9 mouse cellular contexts compared by ENCODE assay signal in genomic region chr16:92612546-92612945, GRCm38 (mm10).
DNase-seq lines count a peak whose midpoint lies in the region; ATAC-seq lines count a peak whose summit lies in the region.
"Had no signal": no experiment of that assay in that cellular context is flagged by ENCODE, and none has a peak within 500 bp of the region (broad histone marks: within the 10 kb centered on the region; RNA-seq: fewer than 3 reads in every experiment).

No protein-coding gene starts in this region.

- no peak overlapping the region for H3K4me3 ChIP-seq in embryonic facial prominence, embryonic 10.5 days
- H3K4me3 ChIP-seq in lung, embryonic 15.5 days, result no peak overlapping the region
- H3K4me3 ChIP-seq: forebrain, embryonic 13.5 days; heart, embryonic 15.5 days had no signal

- H3K9ac ChIP-seq in lung, embryonic 15.5 days, result no peak overlapping the region
- H3K9ac ChIP-seq: forebrain, embryonic 13.5 days; heart, embryonic 15.5 days had no signal

- WGBS in embryonic facial prominence, embryonic 10.5 days, result 41% methylated on average over 8 of the region's 8 CpGs
- WGBS in lung, embryonic 15.5 days, result 16% methylated on average over 8 of the region's 8 CpGs

- DNase-seq in layer of hippocampus, adult 9-10 months (ENCODE audit: low spot score), result peak; percentile 12
- no peak for DNase-seq in layer of hippocampus, postnatal 14 days (ENCODE audit: low spot score in 2 of 2)
- peak; percentile 53 for DNase-seq in embryonic facial prominence, embryonic 10.5 days (ENCODE audit: low spot score)
- no peak for DNase-seq in urinary bladder, postnatal 14 days (ENCODE audit: low spot score)
- DNase-seq in gastrocnemius, adult 8-10 months (ENCODE audit: low spot score in 2 of 2), result no peak

- H3K4me1 ChIP-seq in embryonic facial prominence, embryonic 10.5 days, result peaks cover 48% of the 10 kb centered on the region
- H3K4me1 ChIP-seq in lung, embryonic 15.5 days, result peaks cover 39% of the 10 kb centered on the region
- H3K4me1 ChIP-seq: heart, embryonic 15.5 days had no signal

- peaks cover 2% of the 10 kb centered on the region; the same call in 1 of the 2 replicates for H3K9me3 ChIP-seq in embryonic facial prominence, embryonic 10.5 days
- no peaks in the 10 kb centered on the region for H3K9me3 ChIP-seq in lung, embryonic 15.5 days
- H3K9me3 ChIP-seq: heart, embryonic 15.5 days had no signal

- no peaks in the 10 kb centered on the region for H3K36me3 ChIP-seq in embryonic facial prominence, embryonic 10.5 days (replicated peaks)
- no peaks in the 10 kb centered on the region for H3K36me3 ChIP-seq in lung, embryonic 15.5 days
- H3K36me3 ChIP-seq: heart, embryonic 15.5 days had no signal

- H3K4me2 ChIP-seq in lung, embryonic 15.5 days, result no peak overlapping the region
- H3K4me2 ChIP-seq: forebrain, embryonic 13.5 days; heart, embryonic 15.5 days had no signal

- peak; percentile 74 for ATAC-seq in lung, embryonic 15.5 days (ENCODE audit: borderline replicate concordance, extremely low read depth, low FRiP score, low TSS enrichment)
- ATAC-seq in monocyte, adult 5-6 weeks (replicated peaks; ENCODE audit: insufficient number of reproducible peaks, low FRiP score, low TSS enrichment, poor library complexity, severe bottlenecking), result peak; percentile 47
- ATAC-seq: forebrain, embryonic 13.5 days had no signal

- no peak overlapping the region for H3K27ac ChIP-seq in embryonic facial prominence, embryonic 10.5 days (replicated peaks)
- H3K27ac ChIP-seq in lung, embryonic 15.5 days, result peak overlapping the region; percentile 34
- H3K27ac ChIP-seq: forebrain, embryonic 13.5 days; heart, embryonic 15.5 days had no signal

- H3K27me3 ChIP-seq in embryonic facial prominence, embryonic 10.5 days (replicated peaks; ENCODE audit: low read depth, poor library complexity, severe bottlenecking), result peaks cover 48% of the 10 kb centered on the region
- no peaks in the 10 kb centered on the region for H3K27me3 ChIP-seq in lung, embryonic 15.5 days

Comparison
In these comparisons a context has a peak if more than half of its experiments do, and no peak if none do; other contexts are left out.
1. DNase-seq: peak in layer of hippocampus, adult 9-10 months (single experiment) and embryonic facial prominence, embryonic 10.5 days (single experiment); none in layer of hippocampus, postnatal 14 days (0 of 2), urinary bladder, postnatal 14 days (single experiment) and gastrocnemius, adult 8-10 months (0 of 2).